Mouse (Mus musculus) MEL (cell line): ENCODE data around the gene Samd9l. TPM values are rescaled to one million over a fixed set of nuclear protein-coding genes. Genes with fewer than 3 reads are reported as not detected.
A peak's percentile ranks its signal among the peaks of the same experiment; 100 is the strongest.
"Not testable (repeated sequence)": the region's sequence is repeated elsewhere in the genome, so short reads cannot be mapped to it uniquely, and the experiment has no call there.

Experiments
- DNase-seq: peaks from one replicate; pipeline ENCODE4 v3.0.0; 2011; ENCODE audit warnings: low read depth, low spot score
- H3K27ac ChIP-seq: 2 replicates; pipeline ENCODE4 v1.5.1; 2012; ENCODE audit warnings: low read depth, mild to moderate bottlenecking, control low read depth, low read length, moderate library complexity; ENCODE audit not compliant: control insufficient read depth
- H3K27me3 ChIP-seq, 2 experiments: fragments of 150-350 bp in 1 of 2; sonication (generic) in 1 of 2; 2 replicates each; pipeline ENCODE4 v1.6.1; 2012; ENCODE audit warnings: low read length in 2 of 2, mild to moderate bottlenecking in 2 of 2, improper control_type of control experiment in 1 of 2, moderate library complexity in 1 of 2; ENCODE audit not compliant: insufficient read depth in 2 of 2, control insufficient read depth in 1 of 2
- H3K36me3 ChIP-seq, 2 experiments: 2 replicates each; pipeline ENCODE4 v1.6.1; 2012 to 2014; ENCODE audit warnings: low read length in 2 of 2, improper control_type of control experiment in 1 of 2, inconsistent platforms in 1 of 2, mild to moderate bottlenecking in 1 of 2; ENCODE audit not compliant: insufficient read depth in 2 of 2, control insufficient read depth in 1 of 2
- H3K4me1 ChIP-seq, 2 experiments: fragments of 150-350 bp in 1 of 2; sonication (generic) in 1 of 2; 2 replicates each; pipeline ENCODE4 v1.6.1; 2012; ENCODE audit warnings: low read length in 2 of 2, improper control_type of control experiment in 1 of 2, mild to moderate bottlenecking in 1 of 2; ENCODE audit not compliant: insufficient read depth in 2 of 2, control insufficient read depth in 1 of 2
- H3K4me3 ChIP-seq, 2 experiments: fragments of 150-350 bp in 1 of 2; sonication (generic) in 1 of 2; 2 replicates each; pipeline ENCODE4 v1.5.1; 2012; ENCODE audit warnings: low read depth in 2 of 2, low read length in 2 of 2, mild to moderate bottlenecking in 2 of 2, moderate library complexity in 2 of 2, control low read depth in 1 of 2, improper control_type of control experiment in 1 of 2; ENCODE audit not compliant: control insufficient read depth in 1 of 2, insufficient read depth in 1 of 2
- H3K79me2 ChIP-seq: 2 replicates; pipeline ENCODE4 v1.6.1; 2012; ENCODE audit warnings: mild to moderate bottlenecking, low read length, moderate library complexity; ENCODE audit not compliant: control insufficient read depth, poor library complexity, insufficient read depth
- H3K9ac ChIP-seq: 2 replicates; pipeline ENCODE4 v1.6.1; 2012; ENCODE audit warnings: low read depth, mild to moderate bottlenecking, control low read depth, low read length, moderate library complexity; ENCODE audit not compliant: control insufficient read depth, poor library complexity, severe bottlenecking
- H3K9me3 ChIP-seq: fragments of 150-350 bp; sonication (generic); replicated peaks from 2 replicates; pipeline ENCODE4 v1.6.1; 2012; ENCODE audit warnings: mild to moderate bottlenecking, low read length, improper control_type of control experiment, moderate library complexity; ENCODE audit not compliant: insufficient read depth
- CTCF ChIP-seq, 3 experiments: IDR thresholded peaks in 2 of 3; conservative IDR thresholded peaks in 1 of 3; 2 replicates each; pipeline ENCODE4 v1.5.1; 2011 to 2012; ENCODE audit warnings: low read length in 3 of 3, low read depth in 2 of 3, mild to moderate bottlenecking in 2 of 3, improper control_type of control experiment in 1 of 3, inconsistent platforms in 1 of 3, mixed read lengths in 1 of 3, moderate library complexity in 1 of 3; ENCODE audit not compliant: control insufficient read depth in 1 of 3, insufficient read depth in 1 of 3, poor library complexity in 1 of 3, severe bottlenecking in 1 of 3
- EP300 ChIP-seq, 2 experiments: IDR thresholded peaks; 2 replicates each; pipeline ENCODE4 v1.6.1; 2011; ENCODE audit warnings: improper control_type of control experiment in 2 of 2, low read length in 2 of 2, low read depth in 1 of 2, mild to moderate bottlenecking in 1 of 2
- GABPA ChIP-seq: IDR thresholded peaks from 2 replicates; pipeline ENCODE4 v1.6.1; 2012; ENCODE audit warnings: low read depth, mild to moderate bottlenecking, inconsistent platforms, low read length, improper control_type of control experiment, moderate library complexity
- HCFC1 ChIP-seq: IDR thresholded peaks from 2 replicates; pipeline ENCODE4 v1.6.1; 2012; ENCODE audit warnings: low read depth, mild to moderate bottlenecking, inconsistent platforms, low read length, improper control_type of control experiment, moderate library complexity
- JUND ChIP-seq: IDR thresholded peaks from 2 replicates; pipeline ENCODE4 v1.6.1; 2011; ENCODE audit warnings: low read depth, mild to moderate bottlenecking, improper control_type of control experiment, low read length
- KAT2A ChIP-seq: conservative IDR thresholded peaks from 2 replicates; pipeline ENCODE4 v1.6.1; 2012; ENCODE audit warnings: low read depth, low read length, improper control_type of control experiment, inconsistent platforms
- MYB ChIP-seq: IDR thresholded peaks from 2 replicates; pipeline ENCODE4 v1.6.1; 2011; ENCODE audit warnings: mild to moderate bottlenecking, low read depth, low read length, improper control_type of control experiment
- NELFE ChIP-seq: IDR thresholded peaks from 2 replicates; pipeline ENCODE4 v1.6.1; 2011; ENCODE audit warnings: low read depth, low read length, improper control_type of control experiment
- NRF1 ChIP-seq: IDR thresholded peaks from 2 replicates; pipeline ENCODE4 v1.6.1; 2014; ENCODE audit warnings: low read depth, mild to moderate bottlenecking, inconsistent platforms, low read length, improper control_type of control experiment, moderate library complexity; ENCODE audit not compliant: poor library complexity, insufficient read depth, severe bottlenecking
- POLR2AphosphoS5 ChIP-seq: IDR thresholded peaks from 2 replicates; pipeline ENCODE4 v1.6.1; 2012; ENCODE audit warnings: low read depth, borderline replicate concordance, mild to moderate bottlenecking, inconsistent platforms, low read length, moderate library complexity, mixed read lengths
- RAD21 ChIP-seq: IDR thresholded peaks from 2 replicates; pipeline ENCODE4 v1.6.1; 2011; ENCODE audit warnings: mild to moderate bottlenecking, low read depth, low read length, improper control_type of control experiment
- TBP ChIP-seq: IDR thresholded peaks from 2 replicates; pipeline ENCODE4 v1.8.0; 2011; ENCODE audit warnings: low read depth, low read length, improper control_type of control experiment
- ZC3H11A ChIP-seq: IDR thresholded peaks from 2 replicates; pipeline ENCODE4 v1.6.1; 2012; ENCODE audit warnings: low read depth, mild to moderate bottlenecking, inconsistent platforms, low read length, improper control_type of control experiment
- polyA plus RNA-seq, 2 experiments: library from polyadenylated mRNA; stranded (reverse) in 1 of 2; unstranded in 1 of 2; fragments of >175 nt in 1 of 2; fragments of >200 nt in 1 of 2; gene quantifications; 2 replicates each; pipeline versions ENCODE4 v1.2.1 to v1.2.4; 2012; ENCODE audit warnings: low replicate concordance in 2 of 2, low read depth in 1 of 2; ENCODE audit not compliant: insufficient read length in 2 of 2, insufficient read depth in 1 of 2, missing spikeins in 1 of 2
- total RNA-seq: library from RNA; depleted of rRNA; stranded (reverse); fragments of 300-350 nt; gene quantifications from 2 replicates; pipeline ENCODE4 v1.2.3, GENCODE M21; 2012

The Samd9l gene
- total and polyA plus RNA-seq, 3 experiments = 2.6 to 3.3 TPM; not detected in 1

DNA sequence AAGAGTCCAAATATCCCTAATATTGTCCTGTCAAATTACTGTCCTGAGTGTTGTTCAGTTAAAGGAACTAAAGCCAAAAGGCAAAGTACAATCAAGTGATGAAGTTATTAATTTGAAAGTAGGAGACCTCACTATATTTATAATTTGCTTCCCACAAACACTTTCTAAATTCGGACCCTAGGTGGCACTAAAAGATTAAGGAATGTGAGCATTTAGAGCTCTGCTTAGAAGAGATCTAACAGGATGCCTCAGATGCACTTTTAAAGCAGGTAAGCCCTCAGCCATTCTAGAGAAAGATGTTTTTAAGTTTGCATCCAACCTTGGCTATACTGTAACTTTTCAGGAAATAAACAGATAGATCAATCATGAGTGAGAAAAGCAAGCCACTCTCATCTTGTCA, 44.5 kb upstream of the Samd9l start:
- H3K27ac ChIP-seq = no peak overlapping the region
- H3K36me3 ChIP-seq = no peaks in the 10 kb centered on the region
- H3K27me3 ChIP-seq = no peaks in the 10 kb centered on the region
- no peaks in the 10 kb centered on the region for H3K79me2 ChIP-seq
- TF ChIP-seq CTCF (IDR thresholded peaks at IDR 0.05 in 2 of 3, conservative IDR thresholded peaks at IDR 0.05 in 1 of 3; ENCODE audit: control insufficient read depth in 1 of 3, insufficient read depth in 1 of 3, low read depth in 2 of 3, low read length in 3 of 3, poor library complexity in 1 of 3, severe bottlenecking in 1 of 3) (peak in 1 of 3 experiments; percentile 48; a peak in 2 of 6 replicates), POLR2AphosphoS5 (no peak), NRF1 (no peak), KAT2A (no peak), RAD21 (peak; percentile 41), ZC3H11A (no peak), JUND (no peak)
- H3K9ac ChIP-seq = no peak overlapping the region
- H3K4me3 ChIP-seq = no peak overlapping the region
- H3K9me3 ChIP-seq = no peaks in the 10 kb centered on the region
- DNase-seq = peak; percentile 31
- no peaks in the 10 kb centered on the region for H3K4me1 ChIP-seq

- DNase-seq = no peak
- Histone ChIP-seq H3K27me3 (no peaks in the 10 kb centered on the region), H3K9ac (no peak overlapping the region), H3K79me2 (no peaks in the 10 kb centered on the region), H3K4me3 (no peak overlapping the region), H3K27ac (no peak overlapping the region), H3K9me3 (no peaks in the 10 kb centered on the region), H3K36me3 (no peaks in the 10 kb centered on the region), H3K4me1 (no peaks in the 10 kb centered on the region)
- TF ChIP-seq HCFC1 (no peak), TBP (no peak), EP300 (IDR thresholded peaks at IDR 0.05; ENCODE audit: low read depth in 1 of 2, low read length in 2 of 2) (no peak), GABPA (no peak), MYB (no peak), NELFE (no peak), POLR2AphosphoS5 (no peak)
These were observed 36.7 kb upstream of the Samd9l start for GRCm38 (mm10) chr6:3436087-3436486.

- not testable (repeated sequence) for DNase-seq, H3K27ac ChIP-seq, H3K9me3 ChIP-seq, H3K36me3 ChIP-seq, H3K27me3 ChIP-seq, H3K79me2 ChIP-seq, H3K9ac ChIP-seq, H3K4me3 ChIP-seq, H3K4me1 ChIP-seq
These were observed 31.6 kb upstream of the Samd9l start for GRCm38 (mm10) chr6:3430976-3431375.
